Mouse (Mus musculus) forebrain, embryonic 16.5 days (tissue): ENCODE results near the gene Osmr. TPM values are rescaled to one million over a fixed set of nuclear protein-coding genes. Genes with fewer than 3 reads are reported as not detected.

Experiments used
- ATAC-seq: fragments of 200-750 bp; cut with Nextera tagmentation; 2 replicates; pipeline ENCODE4 v1.8.0; 2017; ENCODE audit warnings: mild to moderate bottlenecking, moderate library complexity
- H3K27ac ChIP-seq: fragments of 300-500 bp; sonication (generic); 2 replicates; pipeline ENCODE4 v1.5.1; 2014; ENCODE audit warnings: low read length, control low read depth
- H3K27me3 ChIP-seq: fragments of 300-500 bp; sonication (generic); replicated peaks from 2 replicates; pipeline ENCODE4 v1.6.1; 2014; ENCODE audit warnings: low read length; ENCODE audit not compliant: control insufficient read depth, insufficient read depth
- H3K36me3 ChIP-seq: fragments of 300-500 bp; sonication (generic); 2 replicates; pipeline ENCODE4 v1.6.1; 2014; ENCODE audit not compliant: control insufficient read depth, insufficient read depth
- H3K4me1 ChIP-seq: fragments of 300-500 bp; sonication (generic); replicated peaks from 2 replicates; pipeline ENCODE4 v1.6.1; 2014; ENCODE audit warnings: low read length; ENCODE audit not compliant: control insufficient read depth, insufficient read depth
- H3K4me2 ChIP-seq: fragments of 300-500 bp; sonication (generic); 2 replicates; pipeline ENCODE4 v1.6.1; 2014; ENCODE audit warnings: mild to moderate bottlenecking, low read length, control low read depth
- H3K4me3 ChIP-seq: fragments of 300-500 bp; sonication (generic); replicated peaks from 2 replicates; pipeline ENCODE4 v1.5.1; 2014; ENCODE audit warnings: mild to moderate bottlenecking, low read length, control low read depth
- H3K9ac ChIP-seq: fragments of 300-500 bp; sonication (generic); replicated peaks from 2 replicates; pipeline ENCODE4 v1.6.1; 2014; ENCODE audit warnings: low read depth, low read length, control low read depth
- H3K9me3 ChIP-seq: fragments of 300-500 bp; sonication (generic); 2 replicates; pipeline ENCODE4 v1.6.1; 2016; ENCODE audit warnings: low read length; ENCODE audit not compliant: control insufficient read depth
- WGBS: fragments of 180-500 bp; shearing (Covaris S2); extraction: QIAGEN DNeasy Blood & Tissue Kit; methylation state at CpG from one replicate; pipeline ENCODE4 v1.1.7; 2014; 5-methylcytosine and 5-hydroxymethylcytosine counted together
- polyA plus RNA-seq: library from polyadenylated mRNA; unstranded; fragments of >200 nt; fragmentation: Nextera tagmentation; extraction: Ambion mirVana; gene quantifications from 2 replicates; pipeline ENCODE4 v1.2.1, GENCODE M21; 2015

The Osmr gene
- polyA plus RNA-seq, 1 experiment from 2014 or later = 1.2 TPM

- Histone ChIP-seq H3K27me3 (peaks cover 14% of the 10 kb centered on the region), H3K4me3 (no peak overlapping the region), H3K36me3 (no peaks in the 10 kb centered on the region), H3K4me2 (no peak overlapping the region), H3K27ac (no peak overlapping the region), H3K9ac (no peak overlapping the region), H3K9me3 (no peaks in the 10 kb centered on the region), H3K4me1 (peaks cover 11% of the 10 kb centered on the region)
- ATAC-seq = no peak
- 59% methylated on average over 11 of the region's 11 CpGs for WGBS
Observed at GRCm38 (mm10) chr15:6871621-6872359, 3.0 kb downstream of the Osmr start.

GRCm38 (mm10) chr15:6866888-6867287, 7.9 kb downstream of the Osmr start:
- H3K9me3 ChIP-seq = no peaks in the 10 kb centered on the region
- no peak overlapping the region for H3K4me3 ChIP-seq
- H3K9ac ChIP-seq = no peak overlapping the region
- WGBS = 5% methylated on average over 6 of the region's 6 CpGs
- H3K4me1 ChIP-seq = no peaks in the 10 kb centered on the region
- H3K4me2 ChIP-seq = no peak overlapping the region
- no peaks in the 10 kb centered on the region for H3K36me3 ChIP-seq
- H3K27me3 ChIP-seq = peaks cover 11% of the 10 kb centered on the region
- no peak overlapping the region for H3K27ac ChIP-seq
- no peak for ATAC-seq

DNA sequence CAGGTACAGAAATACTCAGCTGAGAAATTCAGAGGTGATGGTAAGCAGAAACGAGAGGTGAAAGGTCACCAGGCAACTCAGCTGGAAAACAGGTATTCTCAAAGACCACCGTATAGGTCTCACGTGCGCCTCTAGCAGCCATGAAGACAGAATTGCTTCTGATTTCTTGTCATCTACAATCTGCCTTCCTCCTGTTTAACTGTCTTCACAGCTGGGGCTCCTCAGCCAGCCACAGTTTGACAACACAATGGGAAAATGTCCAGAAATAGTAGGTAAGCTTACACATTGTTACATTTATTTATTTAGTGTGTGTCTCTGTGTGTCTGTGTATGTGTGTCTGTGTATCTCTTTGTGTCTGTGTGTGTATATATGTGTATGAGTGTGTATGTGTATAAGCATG, 12.6 kb downstream of the Osmr start:
- ATAC-seq = no peak
- Histone ChIP-seq H3K9me3 (no peaks in the 10 kb centered on the region), H3K4me3 (no peak overlapping the region), H3K4me1 (no peaks in the 10 kb centered on the region), H3K27ac (no peak overlapping the region), H3K9ac (no peak overlapping the region), H3K36me3 (no peaks in the 10 kb centered on the region), H3K27me3 (no peaks in the 10 kb centered on the region), H3K4me2 (no peak overlapping the region)
- WGBS = 84% methylated on average over 4 of the region's 4 CpGs

GRCm38 (mm10) chr15:6861617-6862016, 13.2 kb downstream of the Osmr start:
- Histone ChIP-seq H3K4me3 (no peak overlapping the region), H3K27ac (no peak overlapping the region), H3K4me2 (no peak overlapping the region), H3K9me3 (no peaks in the 10 kb centered on the region), H3K9ac (no peak overlapping the region), H3K36me3 (no peaks in the 10 kb centered on the region), H3K4me1 (no peaks in the 10 kb centered on the region), H3K27me3 (no peaks in the 10 kb centered on the region)
- ATAC-seq = no peak
- 91% methylated on average over 7 of the region's 7 CpGs for WGBS

DNA sequence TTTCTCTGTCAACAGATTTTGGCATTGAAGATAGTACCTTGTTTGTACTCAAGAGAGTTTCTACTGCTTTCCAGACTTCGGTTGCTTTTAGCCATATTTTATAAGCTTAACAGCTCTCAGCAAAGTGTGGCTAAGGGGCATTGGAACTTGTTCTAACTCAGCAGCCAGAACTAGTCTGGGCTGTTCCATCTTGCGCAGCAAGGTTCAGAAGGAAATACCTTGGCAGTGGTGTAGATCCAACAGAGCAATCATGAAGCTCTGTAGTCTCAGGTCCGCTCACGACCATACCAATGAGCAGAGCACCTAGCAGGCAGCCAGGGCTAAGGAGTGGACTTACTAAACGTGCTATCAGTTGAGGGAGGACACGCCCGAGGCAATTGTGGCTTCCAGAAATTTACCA, 15.0 kb downstream of the Osmr start:
- no peaks in the 10 kb centered on the region for H3K36me3 ChIP-seq
- no peaks in the 10 kb centered on the region for H3K4me1 ChIP-seq
- H3K9me3 ChIP-seq = no peaks in the 10 kb centered on the region
- 86% methylated on average over 7 of the region's 7 CpGs for WGBS
- H3K4me3 ChIP-seq = no peak overlapping the region
- no peak for ATAC-seq
- H3K27me3 ChIP-seq = no peaks in the 10 kb centered on the region
- no peak overlapping the region for H3K9ac ChIP-seq
- H3K4me2 ChIP-seq = no peak overlapping the region
- no peak overlapping the region for H3K27ac ChIP-seq

DNA sequence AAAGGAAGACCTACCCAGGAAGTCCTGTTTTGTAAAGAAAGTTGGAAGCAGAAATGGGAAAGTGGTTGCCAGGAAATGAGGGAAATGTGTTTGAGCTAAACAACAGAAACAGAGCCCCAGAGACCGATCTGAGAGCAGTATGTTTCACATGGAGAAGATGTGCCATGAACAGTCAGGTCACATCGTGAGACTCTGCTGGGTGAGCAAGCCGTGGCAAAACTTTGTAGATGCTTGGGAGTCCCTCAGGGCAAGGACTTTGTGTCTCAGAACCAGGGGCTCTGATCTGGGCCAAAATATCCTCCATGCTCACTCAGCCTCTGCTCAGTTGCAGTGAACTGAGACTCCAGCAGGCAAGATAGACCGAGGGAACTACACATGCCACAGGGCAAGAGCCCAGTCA, 15.9 kb downstream of the Osmr start:
- Histone ChIP-seq H3K36me3 (no peaks in the 10 kb centered on the region), H3K4me3 (no peak overlapping the region), H3K4me2 (no peak overlapping the region), H3K9ac (no peak overlapping the region), H3K27ac (no peak overlapping the region), H3K27me3 (no peaks in the 10 kb centered on the region), H3K9me3 (no peaks in the 10 kb centered on the region), H3K4me1 (no peaks in the 10 kb centered on the region)
- ATAC-seq = no peak
- 87% methylated on average over 4 of the region's 4 CpGs for WGBS

DNA sequence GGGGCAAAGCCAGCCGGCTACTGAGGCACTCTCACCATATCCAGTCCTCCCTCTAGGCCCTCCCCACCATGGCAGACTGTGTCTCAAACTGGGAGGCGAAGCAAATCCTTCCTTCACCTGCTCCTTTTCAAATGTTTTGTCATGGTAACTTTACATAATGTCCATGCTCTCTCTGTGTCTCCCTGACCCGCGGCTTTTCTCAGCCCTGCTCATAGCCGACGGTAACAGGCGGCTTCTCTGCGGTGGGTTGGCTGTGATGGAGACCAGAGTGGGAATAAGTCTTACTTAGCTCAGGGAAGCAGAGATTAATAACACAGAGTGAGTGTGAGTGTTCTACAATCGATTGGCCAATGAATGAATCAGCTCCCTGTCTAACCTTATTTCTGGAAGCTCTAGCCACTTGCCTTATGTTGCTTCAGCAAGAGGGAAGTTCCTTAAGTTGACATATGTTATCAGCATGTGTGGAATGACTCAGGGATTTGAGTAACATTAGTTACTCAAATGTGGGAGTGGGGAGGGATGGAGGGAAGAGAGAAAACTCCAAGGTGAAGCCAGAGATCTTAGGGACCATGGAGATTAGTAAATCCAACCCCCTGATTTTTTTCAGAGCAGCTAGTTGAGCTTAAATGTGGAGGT, 17.4 kb downstream of the Osmr start:
- Histone ChIP-seq H3K4me2 (no peak overlapping the region), H3K9me3 (no peaks in the 10 kb centered on the region), H3K9ac (no peak overlapping the region), H3K4me1 (no peaks in the 10 kb centered on the region), H3K36me3 (no peaks in the 10 kb centered on the region), H3K27ac (no peak overlapping the region), H3K27me3 (no peaks in the 10 kb centered on the region), H3K4me3 (no peak overlapping the region)
- WGBS = 89% methylated on average over 9 of the region's 9 CpGs
- ATAC-seq = no peak

DNA sequence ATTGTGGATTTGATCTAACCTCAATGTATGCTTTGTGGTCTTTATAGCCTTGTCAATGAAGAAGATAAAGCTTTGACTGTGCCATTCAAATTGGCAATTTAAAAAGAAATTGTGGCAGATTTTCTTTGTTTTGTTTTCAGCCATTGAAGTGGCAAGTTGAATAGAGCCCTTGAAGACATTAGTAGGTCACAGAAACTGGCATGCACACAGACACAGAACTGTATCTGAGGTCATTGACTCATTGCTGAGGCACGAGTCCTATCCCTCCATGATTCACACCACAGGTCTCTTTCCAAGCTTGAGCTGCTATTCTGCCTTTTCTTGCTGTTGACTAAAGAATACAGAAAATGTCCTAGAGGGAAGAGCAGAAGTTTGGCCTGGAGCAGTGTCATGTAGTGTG, 24.9 kb downstream of the Osmr start:
- no peak overlapping the region for H3K27ac ChIP-seq
- H3K4me1 ChIP-seq = no peaks in the 10 kb centered on the region
- WGBS = 26% methylated on average over 1 of the region's 1 CpGs
- no peak overlapping the region for H3K9ac ChIP-seq
- no peaks in the 10 kb centered on the region for H3K36me3 ChIP-seq
- H3K4me3 ChIP-seq = no peak overlapping the region
- no peaks in the 10 kb centered on the region for H3K27me3 ChIP-seq
- ATAC-seq = no peak
- no peak overlapping the region for H3K4me2 ChIP-seq
- no peaks in the 10 kb centered on the region for H3K9me3 ChIP-seq

DNA sequence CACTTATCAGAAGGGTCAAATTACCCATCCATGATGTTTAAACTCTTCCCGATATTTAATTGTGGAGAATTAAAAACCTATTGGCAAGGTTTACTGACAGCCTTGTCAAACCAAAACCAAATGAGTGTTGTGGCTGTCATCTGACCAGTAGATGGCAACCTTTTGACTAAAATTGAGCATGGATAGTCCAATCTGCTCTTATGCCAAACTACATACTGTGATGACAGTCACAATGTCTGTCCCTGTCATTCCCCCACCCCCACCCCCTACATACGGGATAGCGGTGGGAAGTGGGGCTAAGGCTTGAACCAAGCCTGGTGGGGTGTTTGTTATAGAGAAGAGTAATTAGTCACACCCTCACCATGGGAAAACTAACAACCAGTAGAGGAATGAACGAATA, 34.6 kb downstream of the Osmr start:
- H3K36me3 ChIP-seq = no peaks in the 10 kb centered on the region
- no peak overlapping the region for H3K27ac ChIP-seq
- H3K9ac ChIP-seq = no peak overlapping the region
- no peaks in the 10 kb centered on the region for H3K4me1 ChIP-seq
- no peak overlapping the region for H3K4me2 ChIP-seq
- H3K27me3 ChIP-seq = no peaks in the 10 kb centered on the region
- ATAC-seq = peak; percentile 31; the same call in 1 of the 2 replicates
- H3K4me3 ChIP-seq = no peak overlapping the region
- H3K9me3 ChIP-seq = no peaks in the 10 kb centered on the region
- 55% methylated on average over 4 of the region's 4 CpGs for WGBS
